Mouse (Mus musculus) forebrain, embryonic 13.5 days (tissue): ENCODE measurements around the gene Olfr895. TPM values are rescaled to one million over a fixed set of nuclear protein-coding genes. Genes with fewer than 3 reads are reported as not detected.

Experiments used
- ATAC-seq: fragments of 200-750 bp; cut with Nextera tagmentation; 2 replicates; pipeline ENCODE4 v1.8.0; 2017
- H3K27ac ChIP-seq: fragments of 300-500 bp; sonication (generic); 2 replicates; pipeline ENCODE4 v1.5.1; 2015; ENCODE audit warnings: inconsistent platforms, mild to moderate bottlenecking, moderate library complexity
- H3K27me3 ChIP-seq: fragments of 300-500 bp; sonication (generic); 2 replicates; pipeline ENCODE4 v1.6.1; 2015; ENCODE audit warnings: mild to moderate bottlenecking, inconsistent platforms
- H3K36me3 ChIP-seq: fragments of 300-500 bp; sonication (generic); 2 replicates; pipeline ENCODE4 v1.6.1; 2015; ENCODE audit warnings: mild to moderate bottlenecking, inconsistent platforms; ENCODE audit not compliant: poor library complexity, severe bottlenecking
- H3K4me1 ChIP-seq: fragments of 300-500 bp; sonication (generic); 2 replicates; pipeline ENCODE4 v1.6.1; 2015; ENCODE audit warnings: inconsistent platforms
- H3K4me2 ChIP-seq: fragments of 300-500 bp; sonication (generic); 2 replicates; pipeline ENCODE4 v1.6.1; 2015; ENCODE audit warnings: inconsistent platforms, mild to moderate bottlenecking, moderate library complexity
- H3K4me3 ChIP-seq: fragments of 300-500 bp; sonication (generic); 2 replicates; pipeline ENCODE4 v1.5.1; 2015; ENCODE audit warnings: mild to moderate bottlenecking, inconsistent platforms
- H3K9ac ChIP-seq: fragments of 300-500 bp; sonication (generic); 2 replicates; pipeline ENCODE4 v1.6.1; 2015; ENCODE audit warnings: mild to moderate bottlenecking, inconsistent platforms
- H3K9me3 ChIP-seq: fragments of 300-500 bp; sonication (generic); replicated peaks from 2 replicates; pipeline ENCODE4 v1.6.1; 2016; ENCODE audit warnings: inconsistent platforms
- WGBS: fragments of 180-500 bp; shearing (Covaris S2); methylation state at CpG from one replicate; pipeline ENCODE4 v1.1.7; 2015; 5-methylcytosine and 5-hydroxymethylcytosine counted together
- polyA plus RNA-seq: library from polyadenylated mRNA; unstranded; fragments of >200 nt; fragmentation: Nextera tagmentation; extraction: Ambion mirVana; gene quantifications from 2 replicates; pipeline ENCODE4 v1.2.1, GENCODE M21; 2015

Gene Olfr895
- not detected in 2 replicates for polyA plus RNA-seq

GRCm38 (mm10) chr9:38267551-38267950 is at the start of gene Olfr895:
TSS of gene Olfr895 (plus strand) at chr9:38267851.
- H3K4me2 ChIP-seq, result no peak within 1 kb of the TSS
- no peak within 1 kb of the TSS for H3K4me3 ChIP-seq
- no peak within 1 kb of the TSS for H3K9ac ChIP-seq
- no peak within 1 kb of the TSS for H3K27ac ChIP-seq
- no peak for ATAC-seq
- no peaks in the 10 kb centered on the region for H3K36me3 ChIP-seq
- no peaks in the 10 kb centered on the region for H3K4me1 ChIP-seq
- H3K27me3 ChIP-seq, result no peaks in the 10 kb centered on the region
- H3K9me3 ChIP-seq, result no peaks in the 10 kb centered on the region

GRCm38 (mm10) chr9:38252474-38252873 is 15.2 kb upstream of the Olfr895 start, which contains the start of gene Olfr143:
TSS of gene Olfr143 (plus strand) at chr9:38252774.
- Histone ChIP-seq H3K9me3 (no peaks in the 10 kb centered on the region), H3K4me2 (no peak within 1 kb of the TSS), H3K36me3 (no peaks in the 10 kb centered on the region), H3K27me3 (no peaks in the 10 kb centered on the region), H3K4me1 (no peaks in the 10 kb centered on the region), H3K4me3 (no peak within 1 kb of the TSS), H3K27ac (no peak within 1 kb of the TSS), H3K9ac (no peak within 1 kb of the TSS)
- ATAC-seq, result no peak

- Histone ChIP-seq H3K27ac (no peak within 1 kb of the TSS), H3K4me2 (no peak within 1 kb of the TSS), H3K9me3 (no peaks in the 10 kb centered on the region), H3K36me3 (no peaks in the 10 kb centered on the region), H3K4me1 (no peaks in the 10 kb centered on the region), H3K4me3 (no peak within 1 kb of the TSS), H3K9ac (no peak within 1 kb of the TSS), H3K27me3 (no peaks in the 10 kb centered on the region)
- ATAC-seq, result no peak
- WGBS, result 92% methylated on average over 1 of the region's 1 CpGs
Measured at GRCm38 (mm10) chr9:38290807-38291206, 23.2 kb downstream of the Olfr895 start, which contains the start of gene Olfr896-ps1. TSS of gene Olfr896-ps1 (plus strand) at chr9:38291107.

Other genes with a start within 250 kb of the Olfr895 start
- not detected in 2 replicates for gene Olfr883, start 242.0 kb upstream of the Olfr895 start, polyA plus RNA-seq
- gene Olfr884, start 221.3 kb upstream of the Olfr895 start, polyA plus RNA-seq, result not detected in 2 replicates
- gene Olfr885, start 206.5 kb upstream of the Olfr895 start, polyA plus RNA-seq, result not detected in 2 replicates
- not detected in 2 replicates for gene Olfr887, start 183.8 kb upstream of the Olfr895 start, polyA plus RNA-seq
- not detected in 2 replicates for gene Olfr888, start 159.7 kb upstream of the Olfr895 start, polyA plus RNA-seq
- 0.05 and 0.08 TPM in 2 replicates for gene Olfr889, start 152.7 kb upstream of the Olfr895 start, polyA plus RNA-seq
- not detected in 2 replicates for gene Olfr890, start 125.3 kb upstream of the Olfr895 start, polyA plus RNA-seq
- gene Olfr891, start 87.0 kb upstream of the Olfr895 start, polyA plus RNA-seq, result not detected in 2 replicates
- gene Olfr893, start 59.5 kb upstream of the Olfr895 start, polyA plus RNA-seq, result not detected in 2 replicates
- not detected in 2 replicates for gene Olfr894, start 49.8 kb upstream of the Olfr895 start, polyA plus RNA-seq
- not detected in 2 replicates for gene Olfr143, start 15.1 kb upstream of the Olfr895 start, polyA plus RNA-seq
- not detected in 2 replicates for gene Olfr896-ps1, start 23.3 kb downstream of the Olfr895 start, polyA plus RNA-seq
- not detected in 2 replicates for gene Olfr25, start 61.2 kb downstream of the Olfr895 start, polyA plus RNA-seq
- gene Olfr898, start 80.6 kb downstream of the Olfr895 start, polyA plus RNA-seq, result not detected in 2 replicates
- not detected in 2 replicates for gene Olfr250, start 99.0 kb downstream of the Olfr895 start, polyA plus RNA-seq
- gene Olfr251, start 109.2 kb downstream of the Olfr895 start, polyA plus RNA-seq, result not detected in 2 replicates
- not detected in 2 replicates for gene Olfr147, start 133.8 kb downstream of the Olfr895 start, polyA plus RNA-seq
- not detected in 2 replicates for gene Olfr901, start 161.6 kb downstream of the Olfr895 start, polyA plus RNA-seq
- gene Olfr902, start 179.8 kb downstream of the Olfr895 start, polyA plus RNA-seq, result not detected in 2 replicates
- gene Olfr904, start 195.3 kb downstream of the Olfr895 start, polyA plus RNA-seq, result not detected in 2 replicates
- not detected in 2 replicates for gene Olfr905, start 203.3 kb downstream of the Olfr895 start, polyA plus RNA-seq
- not detected in 2 replicates for gene Olfr906, start 219.2 kb downstream of the Olfr895 start, polyA plus RNA-seq
- not detected in 2 replicates for gene Olfr907, start 227.9 kb downstream of the Olfr895 start, polyA plus RNA-seq